Comparison of ENCODE assay signal across 9 mouse cellular contexts in the genomic region with DNA sequence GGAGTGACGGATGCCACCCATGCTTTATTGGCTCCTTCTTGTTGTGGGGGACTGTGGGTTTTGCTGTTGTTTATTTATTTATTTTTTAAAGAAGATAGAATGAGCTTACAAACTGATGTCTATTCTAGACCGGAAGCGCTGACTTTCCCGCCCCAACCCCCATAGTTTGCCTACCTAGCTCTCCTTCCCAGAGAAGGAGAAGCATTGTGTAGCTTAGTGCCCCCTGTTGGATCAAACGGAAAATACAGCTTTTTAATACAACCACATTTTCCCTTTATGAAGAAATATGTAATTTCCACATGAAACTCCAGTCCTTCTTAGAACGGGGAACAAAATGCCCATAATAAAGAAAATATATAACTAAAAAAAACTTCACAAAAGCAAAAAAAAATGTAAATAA. TPM values are rescaled to one million over a fixed set of nuclear protein-coding genes. Genes with fewer than 3 reads are reported as not detected.
DNase-seq lines count a peak whose midpoint lies in the region; ATAC-seq and TF ChIP-seq lines count a peak whose summit lies in the region.
"Had no signal": no experiment of that assay in that cellular context is flagged by ENCODE, and none has a peak within 500 bp of the region (broad histone marks: within the 10 kb centered on the region; RNA-seq: fewer than 3 reads in every experiment).

No protein-coding gene starts in this region.

- no peak overlapping the region for H3K4me3 ChIP-seq in gastrocnemius, adult 2 months
- no peak overlapping the region for H3K4me3 ChIP-seq in spleen, adult 2 months (ENCODE audit: extremely low read depth, insufficient read depth, insufficient read length)
- no peak overlapping the region for H3K4me3 ChIP-seq in forebrain, embryonic 11.5 days (ENCODE audit: low read depth, low read length)
- H3K4me3 ChIP-seq: limb, embryonic 12.5 days had no signal

- TF ChIP-seq CTCF in gastrocnemius, adult 2 months (IDR thresholded peaks at IDR 0.05), result peak; percentile 70
- TF ChIP-seq CTCF in spleen, adult 2 months (IDR thresholded peaks at IDR 0.05; ENCODE audit: extremely low read depth, insufficient read depth, insufficient read length, insufficient replicate concordance), result peak; percentile 23; the same call in 1 of the 2 replicates

- peaks cover 2% of the 10 kb centered on the region; the same call in 1 of the 2 replicates for H3K4me1 ChIP-seq in spleen, adult 2 months (ENCODE audit: control insufficient read depth, insufficient read depth, insufficient read length)
- H3K4me1 ChIP-seq in forebrain, embryonic 11.5 days (replicated peaks; ENCODE audit: control insufficient read depth, insufficient read depth, low read length), result no peaks in the 10 kb centered on the region
- H3K4me1 ChIP-seq: limb, embryonic 12.5 days had no signal

- H3K27me3 ChIP-seq in spleen, adult 2 months (ENCODE audit: control insufficient read depth, insufficient read depth, low read length), result no peaks in the 10 kb centered on the region
- H3K27me3 ChIP-seq in forebrain, embryonic 11.5 days (ENCODE audit: control insufficient read depth, insufficient read depth, low read length), result no peaks in the 10 kb centered on the region
- H3K27me3 ChIP-seq: limb, embryonic 12.5 days had no signal

- ATAC-seq in forebrain, embryonic 11.5 days (replicated peaks; ENCODE audit: low FRiP score), result no peak

- H3K4me2 ChIP-seq in forebrain, embryonic 11.5 days (ENCODE audit: low read depth, low read length, severe bottlenecking), result no peak overlapping the region
- H3K4me2 ChIP-seq: limb, embryonic 12.5 days had no signal

- H3K9ac ChIP-seq in forebrain, embryonic 11.5 days (ENCODE audit: low read length), result no peak overlapping the region
- H3K9ac ChIP-seq: limb, embryonic 12.5 days had no signal

- no peak for TF ChIP-seq POLR2A in spleen, adult 2 months (IDR thresholded peaks at IDR 0.05; ENCODE audit: low read depth, low read length)

- no peaks in the 10 kb centered on the region for H3K9me3 ChIP-seq in forebrain, embryonic 11.5 days (ENCODE audit: control insufficient read depth, low read length)
- H3K9me3 ChIP-seq: limb, embryonic 12.5 days had no signal

- intact Hi-C loops in gastrocnemius, adult 2 months (cut with DNase I), result loop anchor here (1.0 kb wide), 1 partner anchor 78 kb away; no protein-coding TSS in a partner anchor

- WGBS in spleen, adult 2 months, result 35% methylated on average over 6 of the region's 6 CpGs
- WGBS in forebrain, embryonic 11.5 days, result 63% methylated on average over 6 of the region's 6 CpGs

- DNase-seq in gastrocnemius, adult 2 months, result no peak
- no peak for DNase-seq in gastrocnemius, postnatal 4 days (ENCODE audit: low spot score in 2 of 2)
- no peak for DNase-seq in spleen, adult 2 months (ENCODE audit: low read depth in 1 of 2, low spot score in 2 of 2)
- no peak for DNase-seq in spleen, postnatal 10 days (ENCODE audit: low spot score in 2 of 2)
- DNase-seq in forelimb bud, embryonic 11.5 days (ENCODE audit: low read depth, low spot score), result peak; percentile 18
- DNase-seq in thymus, postnatal 4 days, result peak; percentile 47
- DNase-seq in forebrain, embryonic 11.5 days (ENCODE audit: low spot score), result no peak
- no peak for DNase-seq in adrenal gland, postnatal 25 days

- no peaks in the 10 kb centered on the region for H3K36me3 ChIP-seq in spleen, adult 2 months (ENCODE audit: control insufficient read depth, insufficient read depth, low read length)
- H3K36me3 ChIP-seq in forebrain, embryonic 11.5 days (ENCODE audit: control insufficient read depth, insufficient read depth, low read length), result no peaks in the 10 kb centered on the region
- H3K36me3 ChIP-seq: limb, embryonic 12.5 days had no signal

- H3K27ac ChIP-seq in gastrocnemius, adult 2 months, result no peak overlapping the region
- H3K27ac ChIP-seq in spleen, adult 2 months (ENCODE audit: insufficient read depth, low read length), result no peak overlapping the region
- H3K27ac ChIP-seq in forebrain, embryonic 11.5 days (ENCODE audit: low read depth, low read length), result no peak overlapping the region
- H3K27ac ChIP-seq: limb, embryonic 12.5 days had no signal

RNA-seq across cellular contexts. Expression of a gene that starts 21.3 kb away (rescaled TPM):
- total RNA-seq in gastrocnemius, adult 2 months (2021), result 1 to 10 TPM; 3.2 to 3.6 TPM
- 1 to 10 TPM; 9.7 to 9.8 TPM for total RNA-seq in gastrocnemius, postnatal 4 days (2021)
- polyA plus RNA-seq in spleen, adult 2 months (2012; rRNA removed), result 2.0 and 2.6 TPM in 2 replicates
- 15.8 and 16.9 TPM in 2 replicates for polyA plus RNA-seq in forebrain, embryonic 11.5 days (2014; fragmentation: Nextera tagmentation; extraction: Ambion mirVana)
- 9.3 and 15.5 TPM in 2 replicates for total RNA-seq in adrenal gland, postnatal 25 days (2021)

Comparison
In these comparisons a context has a peak if more than half of its experiments do, and no peak if none do; other contexts are left out.
1. DNase-seq: peak in forelimb bud, embryonic 11.5 days (single experiment) and thymus, postnatal 4 days (single experiment); none in gastrocnemius, adult 2 months (single experiment), gastrocnemius, postnatal 4 days (0 of 2), spleen, adult 2 months (0 of 2), spleen, postnatal 10 days (0 of 2), forebrain, embryonic 11.5 days (single experiment) and adrenal gland, postnatal 25 days (single experiment).